Mouse (Mus musculus) midbrain, embryonic 12.5 days (tissue): Measurements from ENCODE around the gene Ugt2a1. TPM values are rescaled to one million over a fixed set of nuclear protein-coding genes. Genes with fewer than 3 reads are reported as not detected.
"Not testable (repeated sequence)": the region's sequence is repeated elsewhere in the genome, so short reads cannot be mapped to it uniquely, and the experiment has no call there.

Source experiments
- ATAC-seq: fragments of 200-750 bp; cut with Nextera tagmentation; 2 replicates; pipeline ENCODE4 v1.8.0; 2017; ENCODE audit warnings: low read depth, moderate TSS enrichment, moderate library complexity; ENCODE audit not compliant: low FRiP score
- H3K27ac ChIP-seq: fragments of 300-500 bp; sonication (generic); replicated peaks from 2 replicates; pipeline ENCODE4 v1.5.1; 2016; ENCODE audit warnings: mild to moderate bottlenecking
- H3K27me3 ChIP-seq: fragments of 300-500 bp; sonication (generic); 2 replicates; pipeline ENCODE4 v1.6.1; 2016; ENCODE audit warnings: mild to moderate bottlenecking
- H3K36me3 ChIP-seq: fragments of 300-500 bp; sonication (generic); 2 replicates; pipeline ENCODE4 v1.6.1; 2016
- H3K4me1 ChIP-seq: fragments of 300-500 bp; sonication (generic); 2 replicates; pipeline ENCODE4 v1.6.1; 2016
- H3K4me2 ChIP-seq: fragments of 300-500 bp; sonication (generic); replicated peaks from 2 replicates; pipeline ENCODE4 v1.6.1; 2016; ENCODE audit warnings: mild to moderate bottlenecking, moderate library complexity
- H3K4me3 ChIP-seq: fragments of 300-500 bp; sonication (generic); 2 replicates; pipeline ENCODE4 v1.5.1; 2016; ENCODE audit warnings: mild to moderate bottlenecking
- H3K9ac ChIP-seq: fragments of 300-500 bp; sonication (generic); replicated peaks from 2 replicates; pipeline ENCODE4 v1.6.1; 2016; ENCODE audit warnings: mild to moderate bottlenecking, moderate library complexity
- H3K9me3 ChIP-seq: fragments of 300-500 bp; sonication (generic); 2 replicates; pipeline ENCODE4 v1.6.1; 2016; ENCODE audit warnings: mild to moderate bottlenecking
- WGBS: fragments of 180-500 bp; shearing (Covaris S2); methylation state at CpG from one replicate; pipeline ENCODE4 v1.1.7; 2016; 5-methylcytosine and 5-hydroxymethylcytosine counted together
- polyA plus RNA-seq: library from polyadenylated mRNA; unstranded; fragments of >200 nt; fragmentation: Nextera tagmentation; extraction: Ambion mirVana; gene quantifications from 2 replicates; pipeline ENCODE4 v1.2.1, GENCODE M21; 2016

The Ugt2a1 gene
- not detected in 2 replicates for polyA plus RNA-seq

GRCm38 (mm10) chr5:87490771-87491170, at the start of gene Ugt2a1:
Gene Ugt2a1 (minus strand): TSS chr5:87490871.
- Histone ChIP-seq H3K4me3 (no peak within 1 kb of the TSS), H3K27ac (no peak within 1 kb of the TSS), H3K9ac (no peak within 1 kb of the TSS), H3K4me1 (no peaks in the 10 kb centered on the region), H3K27me3 (no peaks in the 10 kb centered on the region), H3K36me3 (no peaks in the 10 kb centered on the region), H3K4me2 (no peak within 1 kb of the TSS), H3K9me3 (no peaks in the 10 kb centered on the region)
- WGBS = 86% methylated on average over 1 of the region's 1 CpGs
- ATAC-seq = no peak

GRCm38 (mm10) chr5:87538111-87538510, 47.4 kb upstream of the Ugt2a1 start, which contains the start of gene Sult1b1:
Gene Sult1b1 (minus strand): TSS chr5:87538195.
- H3K4me2 ChIP-seq = no peak within 1 kb of the TSS
- no peak within 1 kb of the TSS for H3K27ac ChIP-seq
- no peaks in the 10 kb centered on the region for H3K4me1 ChIP-seq
- no peak within 1 kb of the TSS for H3K4me3 ChIP-seq
- H3K9me3 ChIP-seq = no peaks in the 10 kb centered on the region
- H3K9ac ChIP-seq = no peak within 1 kb of the TSS
- H3K36me3 ChIP-seq = no peaks in the 10 kb centered on the region
- no peaks in the 10 kb centered on the region for H3K27me3 ChIP-seq
- no peak for ATAC-seq
- WGBS = 91% methylated on average over 2 of the region's 2 CpGs

GRCm38 (mm10) chr5:87535994-87536644, 45.4 kb upstream of the Ugt2a1 start:
- Histone ChIP-seq H3K4me3 (no peak overlapping the region), H3K4me1 (no peaks in the 10 kb centered on the region), H3K36me3 (no peaks in the 10 kb centered on the region), H3K9me3 (no peaks in the 10 kb centered on the region), H3K27ac (no peak overlapping the region), H3K27me3 (no peaks in the 10 kb centered on the region), H3K9ac (no peak overlapping the region), H3K4me2 (no peak overlapping the region)
- no peak for ATAC-seq
- WGBS = 56% methylated on average over 4 of the region's 4 CpGs

GRCm38 (mm10) chr5:87532288-87532687, 41.6 kb upstream of the Ugt2a1 start:
- 79% methylated on average over 2 of the region's 2 CpGs for WGBS
- Histone ChIP-seq H3K9me3 (no peaks in the 10 kb centered on the region), H3K36me3 (no peaks in the 10 kb centered on the region), H3K4me2 (no peak overlapping the region), H3K27me3 (no peaks in the 10 kb centered on the region), H3K27ac (no peak overlapping the region), H3K4me1 (no peaks in the 10 kb centered on the region), H3K9ac (no peak overlapping the region), H3K4me3 (no peak overlapping the region)
- no peak for ATAC-seq

GRCm38 (mm10) chr5:87523561-87523960, 32.9 kb upstream of the Ugt2a1 start:
- not testable (repeated sequence) for H3K4me1 ChIP-seq, ATAC-seq, H3K27ac ChIP-seq, H3K4me3 ChIP-seq, H3K36me3 ChIP-seq, H3K9me3 ChIP-seq, H3K4me2 ChIP-seq, H3K27me3 ChIP-seq, H3K9ac ChIP-seq
- 95% methylated on average over 2 of the region's 2 CpGs for WGBS

GRCm38 (mm10) chr5:87505776-87506458, 15.2 kb upstream of the Ugt2a1 start:
- WGBS = 45% methylated on average over 4 of the region's 4 CpGs
- Histone ChIP-seq H3K4me3 (no peak overlapping the region), H3K27me3 (no peaks in the 10 kb centered on the region)

GRCm38 (mm10) chr5:87502687-87503086, 12.0 kb upstream of the Ugt2a1 start:
- Histone ChIP-seq H3K4me2 (no peak overlapping the region), H3K36me3 (no peaks in the 10 kb centered on the region), H3K9me3 (no peaks in the 10 kb centered on the region), H3K9ac (no peak overlapping the region), H3K4me3 (no peak overlapping the region), H3K4me1 (no peaks in the 10 kb centered on the region), H3K27ac (no peak overlapping the region), H3K27me3 (no peaks in the 10 kb centered on the region)
- 76% methylated on average over 1 of the region's 1 CpGs for WGBS
- no peak for ATAC-seq

More at GRCm38 (mm10) chr5:87505776-87506458, 15.2 kb upstream of the Ugt2a1 start:
- no peaks in the 10 kb centered on the region for H3K36me3 ChIP-seq
- no peak overlapping the region for H3K27ac ChIP-seq
- ATAC-seq = no peak
- H3K9me3 ChIP-seq = no peaks in the 10 kb centered on the region
- no peak overlapping the region for H3K9ac ChIP-seq
- H3K4me2 ChIP-seq = no peak overlapping the region
- no peaks in the 10 kb centered on the region for H3K4me1 ChIP-seq

GRCm38 (mm10) chr5:87499341-87499740, 8.7 kb upstream of the Ugt2a1 start:
- no peak overlapping the region for H3K9ac ChIP-seq

GRCm38 (mm10) chr5:87498936-87499335, 8.3 kb upstream of the Ugt2a1 start:
- no peak for ATAC-seq
- H3K36me3 ChIP-seq = no peaks in the 10 kb centered on the region
- H3K4me1 ChIP-seq = no peaks in the 10 kb centered on the region
- H3K27me3 ChIP-seq = no peaks in the 10 kb centered on the region
- no peak overlapping the region for H3K9ac ChIP-seq
- H3K27ac ChIP-seq = no peak overlapping the region
- no peak overlapping the region for H3K4me3 ChIP-seq
- no peak overlapping the region for H3K4me2 ChIP-seq
- no peaks in the 10 kb centered on the region for H3K9me3 ChIP-seq

More at GRCm38 (mm10) chr5:87499341-87499740, 8.7 kb upstream of the Ugt2a1 start:
- no peaks in the 10 kb centered on the region for H3K9me3 ChIP-seq
- H3K36me3 ChIP-seq = no peaks in the 10 kb centered on the region
- no peaks in the 10 kb centered on the region for H3K4me1 ChIP-seq
- ATAC-seq = no peak
- H3K27ac ChIP-seq = no peak overlapping the region
- H3K4me3 ChIP-seq = no peak overlapping the region
- no peak overlapping the region for H3K4me2 ChIP-seq
- no peaks in the 10 kb centered on the region for H3K27me3 ChIP-seq

- not testable (repeated sequence) for H3K36me3 ChIP-seq, H3K4me3 ChIP-seq, H3K9me3 ChIP-seq, H3K27ac ChIP-seq, H3K9ac ChIP-seq, ATAC-seq, H3K27me3 ChIP-seq, H3K4me1 ChIP-seq, H3K4me2 ChIP-seq
- 84% methylated on average over 1 of the region's 1 CpGs for WGBS
These were observed 4.0 kb downstream of the Ugt2a1 start, which contains the start of gene Gm43638 for GRCm38 (mm10) chr5:87486706-87487105. Gene Gm43638 (minus strand): TSS chr5:87486806.

- 88% methylated on average over 5 of the region's 5 CpGs for WGBS
- no peak within 1 kb of the TSS for H3K4me3 ChIP-seq
- no peaks in the 10 kb centered on the region for H3K27me3 ChIP-seq
- H3K9ac ChIP-seq = no peak within 1 kb of the TSS
- H3K36me3 ChIP-seq = no peaks in the 10 kb centered on the region
- no peak within 1 kb of the TSS for H3K4me2 ChIP-seq
- no peak for ATAC-seq
- no peak within 1 kb of the TSS for H3K27ac ChIP-seq
- no peaks in the 10 kb centered on the region for H3K9me3 ChIP-seq
- no peaks in the 10 kb centered on the region for H3K4me1 ChIP-seq
These were observed 8.5 kb downstream of the Ugt2a1 start, which contains the start of gene Ugt2a2 for GRCm38 (mm10) chr5:87482160-87482559. Gene Ugt2a2 (minus strand): TSS chr5:87482260.

GRCm38 (mm10) chr5:87458810-87459209, 31.9 kb downstream of the Ugt2a1 start:
- WGBS = 25% methylated on average over 1 of the region's 1 CpGs
- H3K36me3 ChIP-seq = no peaks in the 10 kb centered on the region
- no peak overlapping the region for H3K4me3 ChIP-seq
- H3K27ac ChIP-seq = no peak overlapping the region
- ATAC-seq = 0 out of 2 replicates have a peak, but pooled peaks have one; percentile 54
- no peaks in the 10 kb centered on the region for H3K27me3 ChIP-seq
- no peak overlapping the region for H3K9ac ChIP-seq
- no peak overlapping the region for H3K4me2 ChIP-seq
- no peaks in the 10 kb centered on the region for H3K9me3 ChIP-seq
- no peaks in the 10 kb centered on the region for H3K4me1 ChIP-seq
